Mouse (Mus musculus): ENCODE results near the gene Lgi1. TPM values are rescaled to one million over a fixed set of nuclear protein-coding genes. Genes with fewer than 3 reads are reported as not detected.
A peak's percentile ranks its signal among the peaks of the same experiment; 100 is the strongest.

Lgi1 gene
- polyA plus RNA-seq, 1 experiment from 2014 or later: 2.8 TPM

DNA sequence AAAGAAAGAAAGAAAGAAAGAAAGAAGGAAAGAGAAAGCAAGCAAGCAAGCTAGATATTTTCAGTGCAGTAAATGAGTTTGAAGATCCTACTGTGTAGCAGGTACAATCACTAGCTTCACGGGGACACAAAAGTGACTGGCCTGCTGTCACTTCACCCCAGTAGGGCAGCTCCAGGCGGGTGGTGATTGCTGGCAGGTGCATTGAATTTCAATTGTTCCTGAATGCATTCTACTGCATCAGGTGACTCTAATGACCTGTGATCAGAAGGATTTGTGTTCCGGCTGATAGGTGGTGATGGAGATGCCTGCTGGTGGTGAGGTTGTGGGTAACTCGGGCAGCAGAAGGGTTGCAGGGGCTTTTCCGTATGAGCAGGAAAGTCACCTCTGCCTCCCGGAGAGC is 6.7 kb downstream of the Lgi1 start:
- H3K36me3 ChIP-seq: no peaks in the 10 kb centered on the region
- no peaks in the 10 kb centered on the region for H3K9me3 ChIP-seq (replicated peaks)
- no peak overlapping the region for H3K27ac ChIP-seq (replicated peaks)
- peaks cover 6% of the 10 kb centered on the region; the same call in 1 of the 2 replicates for H3K4me1 ChIP-seq
- 50% methylated on average over 6 of the region's 6 CpGs for WGBS
- H3K27me3 ChIP-seq (ENCODE audit: low read depth, poor library complexity, severe bottlenecking): no peaks in the 10 kb centered on the region
- no peak for DNase-seq (ENCODE audit: low spot score)
- H3K4me3 ChIP-seq: no peak overlapping the region

DNA sequence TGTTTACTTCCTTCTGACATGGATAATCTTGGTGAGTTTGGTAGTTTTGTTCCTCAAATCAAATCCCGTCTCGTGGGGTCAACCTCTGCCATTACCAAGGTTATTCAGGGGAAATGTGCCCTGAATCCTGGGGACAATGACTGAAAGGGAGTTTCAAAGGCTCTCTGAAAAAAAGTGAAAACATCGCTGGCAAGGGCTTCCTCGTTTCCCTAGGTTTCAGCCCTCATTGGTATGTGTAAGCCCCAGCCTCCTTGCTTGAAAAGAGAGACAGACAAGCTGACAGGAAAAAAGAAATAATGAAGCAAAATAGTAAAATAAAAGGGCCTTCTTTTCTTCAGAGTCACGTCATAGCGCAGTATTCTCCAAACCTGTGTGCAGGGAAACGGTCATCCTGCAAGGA is 9.5 kb downstream of the Lgi1 start:
- Histone ChIP-seq H3K4me1 (peaks cover 13% of the 10 kb centered on the region; the same call in 1 of the 2 replicates), H3K9me3 (replicated peaks) (no peaks in the 10 kb centered on the region), H3K4me3 (no peak overlapping the region), H3K27ac (replicated peaks) (no peak overlapping the region), H3K27me3 (ENCODE audit: low read depth, poor library complexity, severe bottlenecking) (no peaks in the 10 kb centered on the region), H3K36me3 (no peaks in the 10 kb centered on the region)
- DNase-seq (ENCODE audit: low spot score): no peak
- 65% methylated on average over 7 of the region's 7 CpGs for WGBS

DNA sequence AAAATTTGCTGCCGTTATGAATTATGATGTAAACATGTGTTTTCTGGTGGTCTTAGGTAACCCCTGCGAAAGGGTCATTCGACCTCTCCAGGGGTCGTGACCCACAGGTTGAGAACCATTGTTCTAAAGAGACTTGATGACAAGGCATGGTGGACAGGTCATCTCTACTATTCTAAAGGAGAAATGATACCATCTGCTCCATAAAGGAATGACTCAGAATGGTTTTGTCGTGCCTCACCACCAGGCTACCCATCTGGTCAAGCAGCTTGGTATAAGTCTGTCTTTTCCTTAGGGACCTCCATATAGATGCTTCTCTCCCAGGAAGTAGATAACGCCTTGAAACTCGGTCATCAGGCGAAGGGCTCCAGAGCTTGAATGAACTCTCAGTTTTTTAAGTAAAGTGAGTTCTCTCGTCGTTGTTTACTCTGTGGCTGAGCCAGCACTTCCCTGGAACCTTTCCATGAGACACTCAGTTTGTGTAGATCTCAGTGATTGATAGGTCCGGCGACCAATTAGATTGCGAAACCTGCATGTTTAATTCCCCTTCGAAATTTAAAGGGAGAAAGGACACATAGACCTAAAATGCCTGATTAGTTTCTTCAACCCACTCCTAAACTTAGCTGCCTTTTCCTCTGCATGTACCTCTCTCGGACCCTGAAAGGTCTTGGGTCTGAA is 10.5 kb downstream of the Lgi1 start:
- Histone ChIP-seq H3K27ac (replicated peaks) (no peak overlapping the region), H3K36me3 (no peaks in the 10 kb centered on the region), H3K9me3 (replicated peaks) (no peaks in the 10 kb centered on the region), H3K4me3 (no peak overlapping the region), H3K4me1 (peaks cover 13% of the 10 kb centered on the region; the same call in 1 of the 2 replicates), H3K27me3 (ENCODE audit: low read depth, poor library complexity, severe bottlenecking) (no peaks in the 10 kb centered on the region)
- DNase-seq (ENCODE audit: low spot score): no peak
- 91% methylated on average over 15 of the region's 15 CpGs for WGBS

DNA sequence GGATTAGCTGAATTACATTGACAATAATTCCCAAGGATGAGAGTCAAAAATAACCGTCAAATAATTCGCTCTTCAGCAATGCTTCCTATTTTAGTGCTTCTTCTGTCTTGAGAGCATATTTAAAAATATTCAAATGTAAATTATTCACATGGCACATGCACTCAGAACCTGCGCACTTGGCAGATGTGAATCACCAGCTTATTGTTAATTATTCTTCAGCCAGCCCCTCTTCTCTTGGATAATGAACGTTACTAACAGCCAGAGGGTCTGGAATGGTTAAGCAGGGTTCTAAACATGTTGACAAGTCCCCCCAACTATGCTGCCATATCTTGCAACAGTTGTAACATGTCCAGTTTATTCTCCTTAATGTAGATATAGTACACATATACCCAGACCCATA is 11.9 kb downstream of the Lgi1 start:
- DNase-seq (ENCODE audit: low spot score): no peak
- no peaks in the 10 kb centered on the region for H3K9me3 ChIP-seq (replicated peaks)
- H3K36me3 ChIP-seq: no peaks in the 10 kb centered on the region
- no peak overlapping the region for H3K4me3 ChIP-seq
- H3K27ac ChIP-seq (replicated peaks): no peak overlapping the region
- peaks cover 13% of the 10 kb centered on the region; the same call in 1 of the 2 replicates for H3K4me1 ChIP-seq
- WGBS: 84% methylated on average over 4 of the region's 4 CpGs
- H3K27me3 ChIP-seq (ENCODE audit: low read depth, poor library complexity, severe bottlenecking): no peaks in the 10 kb centered on the region

DNA sequence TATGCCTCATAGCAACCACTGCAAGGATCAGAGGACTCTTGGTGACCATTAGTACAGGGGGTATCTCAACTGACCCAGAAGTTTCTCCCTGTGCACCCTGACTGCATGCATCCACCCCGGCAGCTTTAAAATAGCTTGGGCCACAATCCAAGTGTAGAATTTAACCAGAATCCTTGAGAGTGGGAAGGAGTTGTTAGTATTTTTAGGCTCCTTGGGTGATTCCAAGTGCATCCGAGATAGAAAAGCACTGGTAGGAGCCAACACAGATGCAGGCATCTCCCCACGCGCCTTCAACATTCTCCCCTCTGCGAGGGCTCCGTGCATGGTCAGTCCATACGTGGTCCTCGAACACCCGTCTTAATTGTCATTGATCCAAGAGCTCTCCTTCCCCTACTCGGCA is 15.9 kb downstream of the Lgi1 start:
- Histone ChIP-seq H3K36me3 (no peaks in the 10 kb centered on the region), H3K9me3 (replicated peaks) (no peaks in the 10 kb centered on the region), H3K4me1 (peaks cover 10% of the 10 kb centered on the region; the same call in 1 of the 2 replicates), H3K4me3 (no peak overlapping the region), H3K27ac (replicated peaks) (no peak overlapping the region), H3K27me3 (ENCODE audit: low read depth, poor library complexity, severe bottlenecking) (no peaks in the 10 kb centered on the region)
- DNase-seq (ENCODE audit: low spot score): no peak
- WGBS: 96% methylated on average over 10 of the region's 10 CpGs

DNA sequence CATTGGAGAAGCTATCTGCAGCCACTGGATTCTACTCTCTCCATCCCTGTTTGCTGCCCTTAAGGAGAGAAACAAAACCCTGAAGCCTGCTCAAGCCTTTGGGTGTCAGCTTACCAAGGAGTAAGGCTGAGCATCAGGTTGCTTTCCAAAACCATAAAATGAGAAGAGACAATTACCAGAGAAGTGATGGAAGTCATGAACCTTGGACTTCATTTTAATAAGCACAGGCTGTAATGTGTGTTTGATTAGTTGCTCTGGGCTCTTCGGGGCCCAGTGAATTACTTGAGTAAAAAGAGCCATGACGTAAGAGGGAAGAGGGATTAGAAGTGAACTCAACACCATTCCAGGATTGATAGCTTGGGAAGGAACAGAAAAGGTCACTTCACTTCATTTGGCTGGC is 18.1 kb downstream of the Lgi1 start:
- Histone ChIP-seq H3K36me3 (no peaks in the 10 kb centered on the region), H3K4me3 (no peak overlapping the region), H3K27ac (replicated peaks) (no peak overlapping the region), H3K27me3 (ENCODE audit: low read depth, poor library complexity, severe bottlenecking) (no peaks in the 10 kb centered on the region), H3K4me1 (0 out of 2 replicates have a peak, but pooled peaks cover 2% of the 10 kb centered on the region), H3K9me3 (replicated peaks) (no peaks in the 10 kb centered on the region)
- no peak for DNase-seq (ENCODE audit: low spot score)
- 51% methylated on average over 2 of the region's 2 CpGs for WGBS

DNA sequence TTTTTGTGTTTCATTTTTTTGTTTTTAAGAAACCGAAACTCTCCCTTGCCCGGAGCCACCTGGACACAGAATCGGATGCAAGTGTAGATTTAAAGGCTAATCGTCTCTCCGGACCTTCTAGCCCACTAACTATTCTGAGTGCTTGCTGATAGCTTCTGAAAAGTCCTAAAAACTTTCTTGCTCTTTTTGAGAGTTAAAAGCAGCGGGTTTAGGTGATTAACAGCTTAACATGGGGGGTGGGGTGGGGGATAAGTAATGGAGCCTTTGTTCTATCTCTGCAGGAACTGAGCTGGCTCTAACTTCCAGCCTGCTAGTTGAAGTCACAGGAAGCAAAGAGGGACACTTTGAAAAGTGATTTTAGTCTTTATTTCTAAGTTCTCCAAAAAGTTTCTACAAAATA is 24.2 kb downstream of the Lgi1 start:
- no peaks in the 10 kb centered on the region for H3K27me3 ChIP-seq (ENCODE audit: low read depth, poor library complexity, severe bottlenecking)
- no peak overlapping the region for H3K27ac ChIP-seq (replicated peaks)
- 69% methylated on average over 6 of the region's 6 CpGs for WGBS
- no peak for DNase-seq (ENCODE audit: low spot score)
- no peaks in the 10 kb centered on the region for H3K9me3 ChIP-seq (replicated peaks)
- no peak overlapping the region for H3K4me3 ChIP-seq
- no peaks in the 10 kb centered on the region for H3K36me3 ChIP-seq
- H3K4me1 ChIP-seq: peaks cover 16% of the 10 kb centered on the region

DNA sequence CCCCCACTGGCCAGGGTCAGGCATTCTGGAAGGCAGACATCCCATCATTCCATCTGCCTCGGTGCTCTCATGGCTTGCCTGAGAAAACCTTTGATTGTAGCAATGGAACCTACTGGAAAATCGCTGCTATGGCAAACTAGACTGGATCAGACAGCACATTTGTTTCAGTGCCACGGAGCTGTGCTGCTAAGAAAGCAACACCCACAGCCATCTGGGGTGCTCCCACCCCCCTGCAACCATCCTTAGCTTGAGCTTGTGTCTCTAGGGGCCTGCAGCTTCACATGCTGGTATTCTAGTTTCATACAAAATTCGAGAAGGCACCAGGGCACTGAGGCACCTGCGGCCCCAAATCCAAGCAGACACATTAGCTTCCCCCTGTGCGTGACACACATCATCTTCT is 27.1 kb downstream of the Lgi1 start:
- Histone ChIP-seq H3K27ac (replicated peaks) (0 out of 2 replicates have a peak overlapping the region, but pooled peaks have one; percentile 28), H3K36me3 (no peaks in the 10 kb centered on the region), H3K27me3 (ENCODE audit: low read depth, poor library complexity, severe bottlenecking) (no peaks in the 10 kb centered on the region), H3K9me3 (replicated peaks) (no peaks in the 10 kb centered on the region), H3K4me1 (peaks cover 17% of the 10 kb centered on the region), H3K4me3 (no peak overlapping the region)
- no peak for DNase-seq (ENCODE audit: low spot score)
- WGBS: 84% methylated on average over 6 of the region's 6 CpGs

DNA sequence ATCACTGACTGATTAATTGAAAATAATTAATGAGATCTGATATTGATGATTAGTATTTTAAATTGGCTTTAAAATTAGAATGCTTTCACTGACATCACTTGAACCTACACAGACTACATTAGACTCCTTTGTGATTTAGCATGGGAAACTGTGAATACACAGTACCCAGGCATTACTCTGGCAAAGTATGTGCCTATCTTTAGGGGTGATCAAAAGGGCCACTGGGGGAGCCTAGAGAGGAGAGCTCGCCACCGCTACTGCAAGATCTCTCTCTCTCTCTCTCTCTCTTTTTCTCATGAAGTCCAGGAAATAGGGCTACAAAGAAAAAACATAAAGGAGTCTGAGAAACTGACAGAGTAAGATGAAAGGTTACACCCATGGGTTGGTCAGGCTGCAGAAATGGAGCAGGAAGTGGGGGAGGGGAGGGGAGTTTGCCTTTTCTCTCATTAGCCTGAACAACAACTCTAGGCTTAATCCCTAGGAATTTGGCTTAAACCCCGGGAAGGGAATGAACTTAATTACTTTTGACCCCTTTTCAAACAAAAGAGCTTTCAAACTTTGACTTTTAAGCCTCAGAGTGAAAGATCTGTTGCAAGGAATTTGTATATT is 33.8 kb downstream of the Lgi1 start:
- H3K27ac ChIP-seq (replicated peaks): peak overlapping the region; percentile 70
- H3K9me3 ChIP-seq (replicated peaks): no peaks in the 10 kb centered on the region
- peaks cover 30% of the 10 kb centered on the region for H3K4me1 ChIP-seq
- H3K4me3 ChIP-seq: no peak overlapping the region
- no peaks in the 10 kb centered on the region for H3K27me3 ChIP-seq (ENCODE audit: low read depth, poor library complexity, severe bottlenecking)
- under 1% methylated on average over 3 of the region's 3 CpGs for WGBS
- H3K36me3 ChIP-seq: no peaks in the 10 kb centered on the region
- peak; percentile 40 for DNase-seq (ENCODE audit: low spot score)

DNA sequence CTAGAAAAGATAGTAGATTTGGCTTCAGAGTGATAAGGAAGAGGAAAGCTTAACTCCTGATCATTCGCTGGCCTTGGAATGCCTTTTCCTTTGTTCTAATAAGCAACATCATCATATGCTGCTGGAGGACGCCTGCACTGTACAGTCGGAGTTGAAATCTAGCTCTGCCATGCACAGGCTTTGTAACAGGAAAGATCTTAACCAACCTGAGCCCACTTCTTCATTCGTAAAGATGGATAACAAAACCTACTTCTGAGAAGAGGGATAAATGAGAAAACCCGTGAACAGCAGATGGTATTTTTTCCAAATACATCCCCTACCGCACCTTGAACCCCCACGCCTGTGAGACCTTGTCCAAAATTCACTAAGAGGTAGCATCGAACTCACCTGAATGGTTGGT is 43.8 kb downstream of the Lgi1 start:
- Histone ChIP-seq H3K36me3 (no peaks in the 10 kb centered on the region), H3K27me3 (ENCODE audit: low read depth, poor library complexity, severe bottlenecking) (no peaks in the 10 kb centered on the region), H3K9me3 (replicated peaks) (no peaks in the 10 kb centered on the region), H3K27ac (replicated peaks) (no peak overlapping the region), H3K4me3 (no peak overlapping the region), H3K4me1 (no peaks in the 10 kb centered on the region)
- 94% methylated on average over 8 of the region's 8 CpGs for WGBS
- DNase-seq (ENCODE audit: low spot score): no peak

DNA sequence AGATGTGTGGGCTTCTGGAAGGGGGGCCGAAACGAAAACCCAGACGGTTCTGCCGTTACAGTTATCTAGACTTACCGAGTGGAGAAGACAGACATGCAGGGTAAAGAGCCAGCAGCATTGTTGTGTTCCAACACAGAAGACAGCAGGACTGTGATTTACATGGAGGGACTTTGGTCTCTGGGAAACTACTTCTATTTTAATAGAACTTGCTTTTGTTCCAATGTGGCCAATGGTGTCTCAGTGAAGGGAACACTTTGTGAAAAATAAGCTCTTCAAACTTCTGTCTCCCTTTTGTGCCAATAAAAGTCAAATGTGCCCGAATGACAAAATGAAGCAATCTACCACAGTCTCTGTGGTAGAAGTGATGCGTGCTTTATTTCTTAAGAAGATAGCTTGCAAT is 50.8 kb downstream of the Lgi1 start:
- Histone ChIP-seq H3K4me3 (no peak overlapping the region), H3K9me3 (replicated peaks) (peaks cover 5% of the 10 kb centered on the region; the same call in 1 of the 2 replicates), H3K27ac (replicated peaks) (no peak overlapping the region), H3K36me3 (no peaks in the 10 kb centered on the region), H3K4me1 (no peaks in the 10 kb centered on the region), H3K27me3 (ENCODE audit: low read depth, poor library complexity, severe bottlenecking) (no peaks in the 10 kb centered on the region)
- WGBS: 93% methylated on average over 7 of the region's 7 CpGs
- DNase-seq (ENCODE audit: low spot score): no peak

DNA sequence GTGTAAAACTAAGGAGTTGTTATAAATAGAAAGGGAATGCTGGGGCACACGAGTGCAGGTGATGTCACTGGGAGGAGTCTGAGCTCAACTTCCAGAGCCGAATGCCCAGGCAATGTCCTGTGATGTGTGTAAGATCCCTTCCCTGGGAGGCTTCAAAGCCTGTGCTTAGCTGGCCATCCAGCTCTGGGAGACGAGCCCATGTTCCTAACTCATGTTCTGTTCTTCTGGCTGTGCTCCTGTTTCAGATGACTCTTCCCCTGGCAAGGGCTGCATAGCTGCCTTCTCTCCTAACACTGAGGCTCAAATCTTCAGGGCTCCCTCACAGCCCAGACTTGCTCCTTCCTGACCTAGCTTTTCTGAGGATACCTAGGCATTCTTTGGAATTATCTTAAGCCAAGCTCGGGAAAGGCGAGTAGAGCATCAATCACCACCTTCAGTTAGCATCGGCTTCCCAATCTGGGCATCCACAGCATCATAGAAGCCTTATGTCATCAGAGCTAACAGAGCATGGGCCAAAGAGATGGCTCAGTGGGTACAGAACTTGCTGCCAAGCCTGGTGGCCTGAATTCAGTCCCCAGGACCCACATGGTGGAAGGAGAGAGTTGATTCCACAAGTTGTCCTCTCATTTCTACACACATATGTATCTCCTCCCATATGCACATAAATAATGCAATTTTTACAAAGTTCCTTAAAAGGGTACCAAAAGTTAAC is 52.4 kb downstream of the Lgi1 start:
- Histone ChIP-seq H3K36me3 (no peaks in the 10 kb centered on the region), H3K27me3 (ENCODE audit: low read depth, poor library complexity, severe bottlenecking) (no peaks in the 10 kb centered on the region), H3K4me1 (no peaks in the 10 kb centered on the region), H3K27ac (replicated peaks) (no peak overlapping the region), H3K9me3 (replicated peaks) (peaks cover 5% of the 10 kb centered on the region; the same call in 1 of the 2 replicates), H3K4me3 (no peak overlapping the region)
- DNase-seq (ENCODE audit: low spot score): no peak
- 92% methylated on average over 6 of the region's 6 CpGs for WGBS

DNA sequence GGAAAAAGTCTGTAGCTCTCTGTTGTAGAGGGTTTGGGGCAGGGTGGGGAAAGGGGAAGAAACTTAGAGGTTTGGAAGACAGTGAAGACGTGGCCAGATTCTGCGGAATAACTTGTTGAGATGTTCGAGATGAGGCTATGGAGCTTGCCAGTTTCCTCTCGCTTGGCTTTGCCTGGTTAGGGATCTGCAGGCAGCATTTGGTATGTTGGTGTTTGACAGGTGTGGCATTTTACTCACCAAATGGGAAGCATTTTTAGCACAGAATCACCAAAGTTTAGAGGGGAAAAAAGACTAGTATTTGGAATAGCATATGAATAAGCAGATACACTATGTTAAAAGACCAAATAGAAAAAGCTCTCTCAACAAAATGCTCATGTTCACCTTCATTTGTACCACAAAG is 54.0 kb downstream of the Lgi1 start:
- Histone ChIP-seq H3K27ac (replicated peaks) (no peak overlapping the region), H3K4me3 (no peak overlapping the region), H3K36me3 (no peaks in the 10 kb centered on the region), H3K9me3 (replicated peaks) (peaks cover 5% of the 10 kb centered on the region; the same call in 1 of the 2 replicates), H3K4me1 (no peaks in the 10 kb centered on the region), H3K27me3 (ENCODE audit: low read depth, poor library complexity, severe bottlenecking) (no peaks in the 10 kb centered on the region)
- WGBS: 94% methylated on average over 4 of the region's 4 CpGs
- DNase-seq (ENCODE audit: low spot score): no peak

All from midbrain, embryonic 10.5 days (tissue).